Mouse (Mus musculus) liver, postnatal 0 days (tissue): ENCODE measurements around the gene Cdc40.

ENCODE experiments used
- CTCF ChIP-seq: sonication (generic); IDR thresholded peaks from 2 replicates; pipeline ENCODE4 v1.5.1; 2016; ENCODE audit warnings: antibody characterized with exemption, low read depth
- EP300 ChIP-seq: IDR thresholded peaks from 2 replicates; pipeline ENCODE4 v1.6.1; 2016; ENCODE audit warnings: antibody characterized with exemption, low read depth, mild to moderate bottlenecking

DNA sequence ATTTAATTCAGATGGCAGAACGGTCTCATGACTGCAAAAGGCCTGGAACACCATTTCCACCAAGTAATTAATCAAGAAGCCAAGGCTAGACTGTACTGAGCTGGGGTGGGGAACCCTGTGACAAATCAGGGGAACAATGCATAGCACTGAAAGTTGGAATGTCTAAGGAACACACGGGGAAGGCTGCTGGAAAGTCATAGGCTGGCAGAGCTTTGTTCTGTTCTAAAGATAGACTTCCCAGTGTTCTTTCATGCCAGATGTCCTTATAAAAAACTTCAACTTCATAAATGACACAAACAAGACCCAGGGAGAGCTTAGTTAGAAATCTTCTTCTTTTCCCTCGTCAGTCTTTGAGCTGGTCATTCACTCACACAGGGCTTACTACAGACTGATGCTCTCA lies 1.9 kb downstream of the Cdc40 start:
- no peak for TF ChIP-seq EP300
- TF ChIP-seq CTCF: no peak
